Mouse (Mus musculus): ENCODE results near the gene Cops8. TPM values are rescaled to one million over a fixed set of nuclear protein-coding genes. Genes with fewer than 3 reads are reported as not detected.

The Cops8 gene
- polyA plus RNA-seq (2012; fragmentation: generic; extraction: Trizol) = 88.0 TPM
- long read RNA-seq, experiment 1, transcript Cops8-201 (8 exons, 2,287 nt) = major isoform, 113 of 133 reads
- long read RNA-seq, experiment 1, partial matches to known transcripts = 6 of 133 reads
- long read RNA-seq, experiment 1, other reads (novel, unspliced or antisense) = 13 of 133 reads
- long read RNA-seq, experiment 2, transcript Cops8-201 (8 exons, 2,287 nt) = major isoform, 571 of 595 reads
- long read RNA-seq, experiment 2, partial matches to known transcripts = 1 of 595 reads
- long read RNA-seq, experiment 2, other reads (novel, unspliced or antisense) = 22 of 595 reads

DNA sequence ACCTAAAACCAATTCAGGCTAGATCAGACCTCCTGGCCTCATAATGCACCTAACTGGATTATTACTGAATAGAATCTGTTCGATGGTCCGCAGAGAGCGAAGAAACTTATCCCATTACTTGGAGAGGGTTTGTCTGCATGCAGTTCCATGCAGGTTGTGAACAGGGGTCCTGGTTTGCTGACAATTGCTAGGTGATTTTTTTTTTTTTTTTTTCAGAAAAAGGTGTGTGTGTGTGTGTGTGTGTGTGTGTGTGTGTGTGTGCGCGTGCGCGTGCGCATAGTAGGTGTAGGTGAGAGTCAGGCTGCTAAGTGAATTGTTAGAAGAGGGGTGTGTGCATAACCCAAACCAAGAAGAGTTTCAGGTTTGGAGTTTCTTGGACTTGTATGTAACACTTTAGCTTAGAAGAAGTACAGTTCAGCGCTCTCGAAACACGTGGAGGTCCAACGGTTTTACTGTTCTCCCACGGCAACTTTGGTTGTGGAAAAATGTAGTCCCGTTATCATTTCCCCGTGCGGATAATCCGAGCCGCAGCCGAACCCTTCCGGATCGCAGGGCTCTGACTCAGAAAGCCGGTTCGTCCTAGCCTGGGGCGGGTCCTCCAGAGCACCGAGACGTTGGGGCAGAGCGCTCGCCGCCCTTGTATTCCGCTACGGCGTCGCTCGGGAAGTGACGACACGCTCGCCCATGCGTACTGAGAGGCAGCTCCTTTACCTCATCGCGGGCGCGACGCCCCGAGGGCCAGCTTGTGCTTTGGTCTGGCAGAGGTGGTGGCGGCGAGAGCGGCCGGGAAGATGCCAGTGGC is at the start of gene Cops8:
Cops8 (plus strand) TSS at position 223 of the 802 bp plus-strand sequence.
- H3K27me3 ChIP-seq (ENCODE audit: control insufficient read depth, insufficient read depth, insufficient read length) = no peaks in the 10 kb centered on the region
- H3K79me2 ChIP-seq (ENCODE audit: control insufficient read depth, insufficient read depth) = peaks cover 48% of the 10 kb centered on the region
- H3ac ChIP-seq (ENCODE audit: control insufficient read depth, insufficient read length, low read depth) = peak within 1 kb of the TSS; percentile 76
- TF ChIP-seq FOSL1 (IDR thresholded peaks at IDR 0.05; ENCODE audit: insufficient read depth, low read length, poor library complexity, severe bottlenecking) = no peak
- no peak for TF ChIP-seq USF1 (IDR thresholded peaks at IDR 0.05; ENCODE audit: low read depth)
- TF ChIP-seq CTCF (IDR thresholded peaks at IDR 0.05; ENCODE audit: control insufficient read depth, insufficient read depth, insufficient read length) = no peak
- no peak for TF ChIP-seq MYOD1 (IDR thresholded peaks at IDR 0.05; ENCODE audit: control insufficient read depth, insufficient read length, low read depth)
- TF ChIP-seq MYOG (IDR thresholded peaks at IDR 0.05; ENCODE audit: control insufficient read depth, extremely low read depth, insufficient read length) = no peak
- peak; percentile 84 for TF ChIP-seq MAX (IDR thresholded peaks at IDR 0.05)
- TF ChIP-seq CEBPB (IDR thresholded peaks at IDR 0.05; ENCODE audit: low read depth) = no peak
- peak within 1 kb of the TSS; percentile 93 for H3K4me3 ChIP-seq (ENCODE audit: insufficient read depth, poor library complexity, severe bottlenecking)
- peaks cover 37% of the 10 kb centered on the region for H3K36me3 ChIP-seq (ENCODE audit: control insufficient read depth, insufficient read depth)
- peaks cover 38% of the 10 kb centered on the region for H3K79me3 ChIP-seq (ENCODE audit: low read depth)

DNA sequence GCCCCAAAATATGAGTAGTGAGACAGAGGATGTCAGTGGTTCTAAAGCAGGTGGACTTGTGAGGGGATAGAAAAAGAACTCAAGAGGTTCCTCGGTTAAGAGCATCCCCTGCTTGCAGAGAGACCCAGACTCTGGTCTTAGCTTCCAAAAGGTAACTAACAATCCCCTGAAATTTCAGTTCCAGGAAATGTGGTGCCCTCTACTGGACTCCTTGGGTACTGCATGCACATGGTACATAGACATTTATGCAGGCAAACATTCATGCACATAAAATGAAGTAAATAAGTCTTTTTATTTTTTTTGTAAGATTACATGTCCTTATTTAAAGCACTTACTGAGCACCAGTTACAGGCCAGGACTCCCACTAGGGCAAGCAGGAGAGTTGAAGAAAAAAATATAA is 45.6 kb upstream of the Cops8 start:
- no peak for TF ChIP-seq MYOD1 (IDR thresholded peaks at IDR 0.05; ENCODE audit: control insufficient read depth, insufficient read length, low read depth)
- H3K27me3 ChIP-seq (ENCODE audit: control insufficient read depth, insufficient read depth, insufficient read length) = no peaks in the 10 kb centered on the region
- no peak overlapping the region for H3K4me3 ChIP-seq (ENCODE audit: insufficient read depth, poor library complexity, severe bottlenecking)
- no peaks in the 10 kb centered on the region for H3K79me2 ChIP-seq (ENCODE audit: control insufficient read depth, insufficient read depth)
- no peak overlapping the region for H3ac ChIP-seq (ENCODE audit: control insufficient read depth, insufficient read length, low read depth)
- no peaks in the 10 kb centered on the region for H3K79me3 ChIP-seq (ENCODE audit: low read depth)
- H3K36me3 ChIP-seq (ENCODE audit: control insufficient read depth, insufficient read depth) = no peaks in the 10 kb centered on the region

DNA sequence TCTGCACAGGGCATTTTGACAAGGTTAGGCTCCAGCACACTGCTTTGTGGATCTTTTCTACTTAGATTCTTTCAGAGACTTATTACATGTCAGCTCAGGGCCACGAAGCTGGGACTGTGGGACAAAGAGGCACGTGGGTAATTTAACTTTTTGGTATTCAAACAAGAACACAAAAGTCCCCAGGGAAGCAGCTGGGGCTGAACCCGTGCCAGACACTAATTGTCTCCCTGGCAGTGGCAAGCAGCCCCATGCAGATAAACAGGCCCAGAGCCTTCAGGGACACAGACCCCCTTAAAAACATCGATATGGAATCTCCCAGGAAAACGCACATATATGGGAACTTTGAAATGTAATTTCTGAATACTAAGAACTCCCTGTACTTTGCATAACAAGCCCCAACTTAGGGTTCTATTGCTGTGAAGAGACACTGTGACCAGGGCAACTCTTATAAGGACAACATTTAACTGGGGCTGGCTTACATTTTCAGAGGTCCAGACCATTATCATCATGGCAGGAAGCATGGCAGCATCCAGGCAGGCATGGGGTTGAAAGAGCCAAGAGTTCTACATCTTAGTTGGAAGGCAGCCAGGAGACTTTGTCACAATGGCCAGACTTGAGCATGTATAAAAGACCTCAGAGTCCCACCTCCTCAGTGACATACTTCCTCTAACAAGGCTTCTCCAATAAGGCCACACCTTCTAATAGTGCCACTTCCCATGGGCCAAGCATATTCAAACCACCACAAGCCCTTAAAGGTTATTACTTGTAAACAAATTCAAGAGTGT is 41.6 kb upstream of the Cops8 start:
- H3ac ChIP-seq (ENCODE audit: control insufficient read depth, insufficient read length, low read depth) = no peak overlapping the region
- H3K36me3 ChIP-seq (ENCODE audit: control insufficient read depth, insufficient read depth) = no peaks in the 10 kb centered on the region
- H3K79me2 ChIP-seq (ENCODE audit: control insufficient read depth, insufficient read depth) = no peaks in the 10 kb centered on the region
- no peaks in the 10 kb centered on the region for H3K79me3 ChIP-seq (ENCODE audit: low read depth)
- H3K27me3 ChIP-seq (ENCODE audit: control insufficient read depth, insufficient read depth, insufficient read length) = no peaks in the 10 kb centered on the region
- TF ChIP-seq CEBPB (IDR thresholded peaks at IDR 0.05; ENCODE audit: low read depth) (no peak), MYOD1 (IDR thresholded peaks at IDR 0.05; ENCODE audit: control insufficient read depth, insufficient read length, low read depth) (no peak), MAX (IDR thresholded peaks at IDR 0.05) (no peak), CTCF (IDR thresholded peaks at IDR 0.05; ENCODE audit: control insufficient read depth, insufficient read depth, insufficient read length) (no peak), MYOG (IDR thresholded peaks at IDR 0.05; ENCODE audit: control insufficient read depth, extremely low read depth, insufficient read length) (no peak), USF1 (IDR thresholded peaks at IDR 0.05; ENCODE audit: low read depth) (no peak), FOSL1 (IDR thresholded peaks at IDR 0.05; ENCODE audit: insufficient read depth, low read length, poor library complexity, severe bottlenecking) (no peak)
- no peak overlapping the region for H3K4me3 ChIP-seq (ENCODE audit: insufficient read depth, poor library complexity, severe bottlenecking)

DNA sequence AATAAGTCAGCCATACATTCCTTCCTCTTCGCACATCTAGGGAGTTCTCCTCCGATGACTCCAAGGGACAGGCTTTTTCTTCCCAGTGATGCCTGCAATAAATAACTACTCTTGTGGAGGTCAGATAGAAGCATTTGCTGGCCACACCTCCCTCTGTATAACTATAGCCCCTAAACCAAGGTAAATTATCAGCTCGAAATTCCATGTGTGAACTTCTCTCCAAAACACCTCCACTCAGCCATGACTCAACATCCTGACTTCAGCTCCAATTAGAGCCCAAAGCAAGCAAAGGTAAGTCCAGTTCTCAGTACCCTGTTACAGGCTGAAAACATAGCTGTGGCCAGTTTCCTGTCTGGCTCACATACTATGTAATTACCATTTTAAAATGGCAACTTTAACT is 38.8 kb upstream of the Cops8 start:
- Histone ChIP-seq H3K36me3 (ENCODE audit: control insufficient read depth, insufficient read depth) (no peaks in the 10 kb centered on the region), H3K4me3 (ENCODE audit: insufficient read depth, poor library complexity, severe bottlenecking) (no peak overlapping the region), H3K79me3 (ENCODE audit: low read depth) (no peaks in the 10 kb centered on the region), H3K27me3 (ENCODE audit: control insufficient read depth, insufficient read depth, insufficient read length) (no peaks in the 10 kb centered on the region), H3K79me2 (ENCODE audit: control insufficient read depth, insufficient read depth) (no peaks in the 10 kb centered on the region), H3ac (ENCODE audit: control insufficient read depth, insufficient read length, low read depth) (no peak overlapping the region)
- no peak for TF ChIP-seq FOSL1 (IDR thresholded peaks at IDR 0.05; ENCODE audit: insufficient read depth, low read length, poor library complexity, severe bottlenecking)
- no peak for TF ChIP-seq CEBPB (IDR thresholded peaks at IDR 0.05; ENCODE audit: low read depth)
- no peak for TF ChIP-seq USF1 (IDR thresholded peaks at IDR 0.05; ENCODE audit: low read depth)
- TF ChIP-seq MYOD1 (IDR thresholded peaks at IDR 0.05; ENCODE audit: control insufficient read depth, insufficient read length, low read depth) = no peak
- no peak for TF ChIP-seq CTCF (IDR thresholded peaks at IDR 0.05; ENCODE audit: control insufficient read depth, insufficient read depth, insufficient read length)
- no peak for TF ChIP-seq MYOG (IDR thresholded peaks at IDR 0.05; ENCODE audit: control insufficient read depth, extremely low read depth, insufficient read length)
- no peak for TF ChIP-seq MAX (IDR thresholded peaks at IDR 0.05)

DNA sequence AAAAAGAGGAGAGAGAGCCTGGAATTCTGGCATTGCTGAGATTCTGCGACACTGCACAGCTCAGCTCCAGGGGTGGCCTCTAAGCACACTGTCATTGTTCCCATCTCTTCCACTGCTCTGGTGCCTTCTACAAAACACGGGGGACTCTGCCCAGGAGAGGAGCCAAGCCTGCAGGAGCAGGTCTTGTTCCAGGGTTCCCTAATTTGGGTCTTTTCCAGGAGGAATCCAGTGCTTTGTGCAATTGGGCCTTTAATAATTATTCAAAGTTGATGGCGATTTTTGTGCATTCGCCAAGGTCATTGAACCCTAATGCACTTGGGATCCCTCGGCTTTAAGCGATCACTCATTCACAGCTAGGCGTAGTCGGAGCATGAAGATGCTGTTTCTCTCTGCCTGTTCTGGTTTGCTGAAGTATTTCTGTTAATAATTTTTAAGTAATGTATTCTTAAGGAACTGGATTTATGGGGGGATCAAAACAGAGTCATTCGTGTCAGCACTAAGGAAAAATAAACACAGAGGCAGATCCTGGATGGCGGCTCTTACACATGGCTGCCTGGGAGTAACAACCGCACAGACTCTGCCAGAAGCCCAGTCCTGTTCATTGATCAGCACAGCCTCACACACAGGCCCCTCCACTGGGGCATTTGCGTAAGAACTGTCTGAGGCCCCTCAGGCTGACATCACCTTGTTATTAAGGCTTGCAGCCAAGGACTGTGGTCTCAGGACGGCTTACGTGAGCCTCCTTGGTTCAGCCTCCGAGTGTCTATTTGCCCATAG is 35.9 kb upstream of the Cops8 start:
- Histone ChIP-seq H3K79me2 (ENCODE audit: control insufficient read depth, insufficient read depth) (no peaks in the 10 kb centered on the region), H3K79me3 (ENCODE audit: low read depth) (no peaks in the 10 kb centered on the region), H3ac (ENCODE audit: control insufficient read depth, insufficient read length, low read depth) (no peak overlapping the region), H3K4me3 (ENCODE audit: insufficient read depth, poor library complexity, severe bottlenecking) (no peak overlapping the region), H3K36me3 (ENCODE audit: control insufficient read depth, insufficient read depth) (no peaks in the 10 kb centered on the region), H3K27me3 (ENCODE audit: control insufficient read depth, insufficient read depth, insufficient read length) (no peaks in the 10 kb centered on the region)
- no peak for TF ChIP-seq FOSL1 (IDR thresholded peaks at IDR 0.05; ENCODE audit: insufficient read depth, low read length, poor library complexity, severe bottlenecking)

All from C2C12 (cell line).